Mouse (Mus musculus) intestine, embryonic 15.5 days (tissue): Measurements from ENCODE around the gene Gm20388. TPM values are rescaled to one million over a fixed set of nuclear protein-coding genes. Genes with fewer than 3 reads are reported as not detected.
A peak's percentile ranks its signal among the peaks of the same experiment; 100 is the strongest.

Experiments
- ATAC-seq: fragments of 200-750 bp; cut with Nextera tagmentation; 2 replicates; pipeline ENCODE4 v1.8.0; 2017; ENCODE audit warnings: moderate TSS enrichment, moderate library complexity
- H3K27ac ChIP-seq: fragments of 300-500 bp; sonication (generic); 2 replicates; pipeline ENCODE4 v1.5.1; 2015; ENCODE audit warnings: mild to moderate bottlenecking, inconsistent platforms
- H3K27me3 ChIP-seq: fragments of 300-500 bp; sonication (generic); replicated peaks from 2 replicates; pipeline ENCODE4 v1.6.1; 2015; ENCODE audit warnings: inconsistent platforms
- H3K36me3 ChIP-seq: fragments of 300-500 bp; sonication (generic); 2 replicates; pipeline ENCODE4 v1.6.1; 2015; ENCODE audit warnings: inconsistent platforms
- H3K4me1 ChIP-seq: fragments of 300-500 bp; sonication (generic); replicated peaks from 2 replicates; pipeline ENCODE4 v1.6.1; 2015; ENCODE audit warnings: inconsistent platforms
- H3K4me2 ChIP-seq: fragments of 300-500 bp; sonication (generic); replicated peaks from 2 replicates; pipeline ENCODE4 v1.6.1; 2015; ENCODE audit warnings: mild to moderate bottlenecking, inconsistent platforms
- H3K4me3 ChIP-seq: fragments of 300-500 bp; sonication (generic); replicated peaks from 2 replicates; pipeline ENCODE4 v1.5.1; 2015; ENCODE audit warnings: inconsistent platforms
- H3K9ac ChIP-seq: fragments of 300-500 bp; sonication (generic); 2 replicates; pipeline ENCODE4 v1.6.1; 2015; ENCODE audit warnings: inconsistent platforms
- H3K9me3 ChIP-seq: fragments of 300-500 bp; sonication (generic); 2 replicates; pipeline ENCODE4 v1.6.1; 2016; ENCODE audit warnings: inconsistent platforms
- WGBS: fragments of 180-500 bp; shearing (Covaris S2); methylation state at CpG from one replicate; pipeline ENCODE4 v1.1.7; 2015; 5-methylcytosine and 5-hydroxymethylcytosine counted together
- polyA plus RNA-seq: library from polyadenylated mRNA; unstranded; fragments of >200 nt; fragmentation: Nextera tagmentation; extraction: Ambion mirVana; gene quantifications from 2 replicates; pipeline ENCODE4 v1.2.1, GENCODE M21; 2015

Gene Gm20388
- polyA plus RNA-seq, 1 experiment from 2014 or later = not detected

DNA sequence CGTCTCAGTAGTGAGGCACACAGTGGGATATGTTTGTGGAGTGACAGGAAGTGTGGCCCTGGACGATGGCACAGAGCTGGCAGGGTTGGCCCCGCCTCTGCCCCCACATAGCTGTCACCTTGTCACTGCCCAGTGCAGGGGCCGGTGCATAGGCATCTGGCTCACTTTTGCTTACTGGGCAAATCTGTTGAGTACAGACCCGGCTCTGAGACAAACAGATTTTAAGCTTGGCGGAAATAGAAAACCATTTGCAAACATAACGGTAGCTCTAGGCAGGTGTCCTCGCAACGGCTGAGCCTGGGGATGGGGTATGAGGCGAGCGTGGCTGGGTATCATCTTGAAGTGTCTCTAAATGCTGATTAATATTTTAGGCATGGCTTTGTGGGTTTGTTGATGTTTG, 396.9 kb downstream of the Gm20388 start:
- peak; percentile 1; the same call in 1 of the 2 replicates for ATAC-seq
- Histone ChIP-seq H3K27ac (no peak overlapping the region), H3K4me1 (peaks cover 39% of the 10 kb centered on the region), H3K27me3 (no peaks in the 10 kb centered on the region), H3K9ac (no peak overlapping the region), H3K4me2 (no peak overlapping the region), H3K4me3 (no peak overlapping the region), H3K9me3 (no peaks in the 10 kb centered on the region), H3K36me3 (no peaks in the 10 kb centered on the region)
- 61% methylated on average over 11 of the region's 11 CpGs for WGBS

DNA sequence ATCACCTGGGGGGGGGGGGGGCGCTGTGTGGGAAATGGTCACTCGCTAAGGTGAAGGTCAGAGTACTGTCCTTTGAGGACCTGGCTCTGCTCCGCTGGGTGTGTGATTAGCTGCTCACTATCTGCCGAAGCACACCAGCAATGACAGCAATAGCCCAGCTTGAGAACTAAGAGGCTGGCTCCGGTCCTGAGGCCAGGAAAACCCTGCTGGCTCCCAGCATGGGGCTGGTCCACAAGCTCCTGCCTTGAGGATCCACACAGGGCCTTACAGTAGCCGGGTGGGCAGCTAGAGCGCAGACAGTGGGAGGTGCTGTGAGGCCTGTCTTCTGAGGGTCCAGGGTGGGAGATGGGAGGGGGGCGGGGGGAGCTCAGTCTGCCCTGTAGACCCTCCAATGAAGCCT, 397.5 kb downstream of the Gm20388 start:
- Histone ChIP-seq H3K9ac (no peak overlapping the region), H3K27me3 (no peaks in the 10 kb centered on the region), H3K9me3 (no peaks in the 10 kb centered on the region), H3K36me3 (no peaks in the 10 kb centered on the region), H3K4me2 (no peak overlapping the region), H3K4me1 (peaks cover 39% of the 10 kb centered on the region), H3K4me3 (no peak overlapping the region), H3K27ac (0 out of 2 replicates have a peak overlapping the region, but pooled peaks have one; percentile 13)
- 70% methylated on average over 8 of the region's 8 CpGs for WGBS
- no peak for ATAC-seq

- H3K9ac ChIP-seq = no peak overlapping the region
- ATAC-seq = no peak
- no peaks in the 10 kb centered on the region for H3K9me3 ChIP-seq
- 0 out of 2 replicates have a peak overlapping the region, but pooled peaks have one; percentile 13 for H3K27ac ChIP-seq
- no peaks in the 10 kb centered on the region for H3K36me3 ChIP-seq
- H3K4me2 ChIP-seq = no peak overlapping the region
- no peak overlapping the region for H3K4me3 ChIP-seq
- WGBS = 63% methylated on average over 9 of the region's 9 CpGs
- no peaks in the 10 kb centered on the region for H3K27me3 ChIP-seq
- peaks cover 39% of the 10 kb centered on the region for H3K4me1 ChIP-seq
These were observed 397.9 kb downstream of the Gm20388 start for GRCm38 (mm10) chr8:120308553-120308952.

GRCm38 (mm10) chr8:120309326-120309725, 398.7 kb downstream of the Gm20388 start:
- 63% methylated on average over 18 of the region's 18 CpGs for WGBS
- Histone ChIP-seq H3K36me3 (no peaks in the 10 kb centered on the region), H3K27ac (no peak overlapping the region), H3K4me2 (no peak overlapping the region), H3K27me3 (no peaks in the 10 kb centered on the region), H3K9ac (no peak overlapping the region), H3K9me3 (no peaks in the 10 kb centered on the region), H3K4me3 (no peak overlapping the region), H3K4me1 (peaks cover 36% of the 10 kb centered on the region)
- ATAC-seq = 0 out of 2 replicates have a peak, but pooled peaks have one; percentile 39

- Histone ChIP-seq H3K4me3 (no peak overlapping the region), H3K27ac (no peak overlapping the region), H3K9me3 (no peaks in the 10 kb centered on the region), H3K36me3 (no peaks in the 10 kb centered on the region), H3K4me1 (peaks cover 36% of the 10 kb centered on the region), H3K9ac (no peak overlapping the region), H3K27me3 (no peaks in the 10 kb centered on the region), H3K4me2 (no peak overlapping the region)
- ATAC-seq = no peak
- whole genome bisulfite sequencing = 70% methylated on average over 5 of the region's 5 CpGs
These were observed 399.4 kb downstream of the Gm20388 start for GRCm38 (mm10) chr8:120310063-120310462.

DNA sequence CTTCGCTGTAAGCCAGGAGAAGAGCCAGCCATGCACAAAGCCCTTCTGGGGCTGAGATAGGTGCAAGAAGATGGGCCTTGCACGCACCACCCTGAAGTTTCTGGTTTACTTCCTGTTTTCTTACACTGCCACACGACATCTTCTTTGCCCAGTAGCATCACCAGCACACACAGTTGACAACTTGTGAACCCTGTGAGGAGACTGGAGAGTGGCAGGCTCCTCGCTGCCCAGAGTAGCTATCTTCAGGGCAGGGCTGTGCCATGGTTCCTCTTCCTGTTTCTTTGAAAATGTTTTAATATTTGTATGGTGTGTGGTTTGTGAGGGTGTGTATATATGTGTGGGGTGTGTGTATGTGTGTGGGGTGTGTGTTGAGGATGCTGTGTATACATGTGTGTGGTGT, 401.8 kb downstream of the Gm20388 start:
- no peak overlapping the region for H3K9ac ChIP-seq
- H3K27me3 ChIP-seq = no peaks in the 10 kb centered on the region
- H3K4me2 ChIP-seq = no peak overlapping the region
- H3K4me3 ChIP-seq = no peak overlapping the region
- no peaks in the 10 kb centered on the region for H3K9me3 ChIP-seq
- 84% methylated on average over 4 of the region's 4 CpGs for WGBS
- no peaks in the 10 kb centered on the region for H3K36me3 ChIP-seq
- ATAC-seq = no peak
- no peak overlapping the region for H3K27ac ChIP-seq
- peaks cover 28% of the 10 kb centered on the region for H3K4me1 ChIP-seq

DNA sequence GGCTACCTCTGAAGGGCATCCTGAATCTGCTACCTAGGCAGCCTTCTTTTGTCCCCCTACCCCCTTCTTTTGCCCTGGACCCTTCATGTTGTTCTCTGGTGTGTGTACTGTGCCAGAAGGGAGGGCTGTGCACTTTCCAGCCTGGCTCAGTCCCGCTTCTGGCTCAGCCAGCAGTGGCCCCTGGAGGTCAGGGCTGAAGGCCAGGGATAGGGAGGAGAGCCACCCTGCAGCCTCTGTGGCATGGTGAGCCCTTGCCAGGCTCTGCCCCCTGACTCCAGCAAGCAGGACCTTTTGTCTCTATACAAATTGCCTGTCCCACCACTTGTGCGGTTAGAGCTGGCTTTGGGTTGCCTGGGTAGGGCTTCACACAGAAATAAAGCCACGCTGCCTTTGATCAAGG, 403.0 kb downstream of the Gm20388 start:
- Histone ChIP-seq H3K9ac (no peak overlapping the region), H3K36me3 (no peaks in the 10 kb centered on the region), H3K9me3 (no peaks in the 10 kb centered on the region), H3K27me3 (no peaks in the 10 kb centered on the region), H3K4me1 (peaks cover 20% of the 10 kb centered on the region), H3K4me3 (no peak overlapping the region), H3K4me2 (no peak overlapping the region), H3K27ac (no peak overlapping the region)
- ATAC-seq = no peak
- WGBS = 75% methylated on average over 3 of the region's 3 CpGs

- H3K9ac ChIP-seq = no peak overlapping the region
- H3K27ac ChIP-seq = no peak overlapping the region
- no peak overlapping the region for H3K4me2 ChIP-seq
- no peak overlapping the region for H3K4me3 ChIP-seq
- ATAC-seq = no peak
- 83% methylated on average over 5 of the region's 5 CpGs for WGBS
- no peaks in the 10 kb centered on the region for H3K9me3 ChIP-seq
- no peaks in the 10 kb centered on the region for H3K27me3 ChIP-seq
- no peaks in the 10 kb centered on the region for H3K36me3 ChIP-seq
- H3K4me1 ChIP-seq = peaks cover 12% of the 10 kb centered on the region; the same call in 1 of the 2 replicates
These were observed 404.3 kb downstream of the Gm20388 start for GRCm38 (mm10) chr8:120314932-120315331.

GRCm38 (mm10) chr8:120315644-120316043, 405.0 kb downstream of the Gm20388 start:
- Histone ChIP-seq H3K27me3 (no peaks in the 10 kb centered on the region), H3K9ac (no peak overlapping the region), H3K4me2 (no peak overlapping the region), H3K4me3 (no peak overlapping the region), H3K9me3 (no peaks in the 10 kb centered on the region), H3K27ac (no peak overlapping the region), H3K4me1 (peaks cover 5% of the 10 kb centered on the region; the same call in 1 of the 2 replicates), H3K36me3 (no peaks in the 10 kb centered on the region)
- WGBS = 85% methylated on average over 4 of the region's 4 CpGs
- no peak for ATAC-seq

- no peak for ATAC-seq
- 80% methylated on average over 7 of the region's 7 CpGs for WGBS
- H3K27me3 ChIP-seq = no peaks in the 10 kb centered on the region
These were observed 406.1 kb downstream of the Gm20388 start for GRCm38 (mm10) chr8:120316707-120317106.

GRCm38 (mm10) chr8:120317118-120317824, 406.6 kb downstream of the Gm20388 start:
- WGBS = 86% methylated on average over 21 of the region's 21 CpGs

More at GRCm38 (mm10) chr8:120316707-120317106, 406.1 kb downstream of the Gm20388 start:
- Histone ChIP-seq H3K9me3 (no peaks in the 10 kb centered on the region), H3K4me3 (no peak overlapping the region), H3K9ac (no peak overlapping the region), H3K4me2 (no peak overlapping the region), H3K36me3 (no peaks in the 10 kb centered on the region), H3K4me1 (peaks cover 3% of the 10 kb centered on the region; the same call in 1 of the 2 replicates), H3K27ac (no peak overlapping the region)

DNA sequence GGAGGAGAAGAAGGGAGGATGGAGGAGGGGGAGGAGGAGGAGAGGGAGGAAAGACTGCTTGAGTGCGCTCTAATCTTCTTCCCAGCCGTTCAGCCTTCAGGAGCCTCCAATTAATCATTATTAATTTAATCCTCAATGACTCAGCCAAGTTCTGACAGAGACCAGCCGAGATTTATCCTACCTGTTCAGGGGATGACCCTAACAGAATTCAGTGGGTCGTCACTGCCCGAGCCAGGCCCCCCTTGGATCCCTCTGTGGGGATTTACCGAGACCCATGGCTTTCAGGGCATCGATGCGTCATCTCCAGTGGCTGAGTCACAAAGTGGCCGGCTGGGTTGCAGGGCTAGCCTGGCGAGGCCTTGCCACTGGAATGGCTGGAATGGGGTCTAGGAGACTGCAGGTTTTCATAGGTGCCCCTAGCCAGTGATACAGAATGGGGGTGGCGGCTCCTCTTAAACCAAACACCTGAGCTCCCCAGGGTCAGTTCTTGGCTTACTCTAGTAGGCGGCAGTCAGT, 407.9 kb downstream of the Gm20388 start:
- WGBS = 68% methylated on average over 12 of the region's 12 CpGs
- H3K4me1 ChIP-seq = peaks cover 18% of the 10 kb centered on the region
- H3K9ac ChIP-seq = no peak overlapping the region
- no peaks in the 10 kb centered on the region for H3K36me3 ChIP-seq
- no peak for ATAC-seq
- no peaks in the 10 kb centered on the region for H3K9me3 ChIP-seq
- H3K27me3 ChIP-seq = no peaks in the 10 kb centered on the region
- no peak overlapping the region for H3K27ac ChIP-seq
- no peak overlapping the region for H3K4me3 ChIP-seq
- no peak overlapping the region for H3K4me2 ChIP-seq

More at GRCm38 (mm10) chr8:120317118-120317824, 406.6 kb downstream of the Gm20388 start:
- H3K9ac ChIP-seq = no peak overlapping the region
- H3K4me3 ChIP-seq = no peak overlapping the region
- no peak overlapping the region for H3K27ac ChIP-seq
- no peaks in the 10 kb centered on the region for H3K27me3 ChIP-seq
- H3K4me2 ChIP-seq = no peak overlapping the region
- H3K36me3 ChIP-seq = no peaks in the 10 kb centered on the region
- no peak for ATAC-seq
- H3K9me3 ChIP-seq = no peaks in the 10 kb centered on the region
- peaks cover 7% of the 10 kb centered on the region; the same call in 1 of the 2 replicates for H3K4me1 ChIP-seq

DNA sequence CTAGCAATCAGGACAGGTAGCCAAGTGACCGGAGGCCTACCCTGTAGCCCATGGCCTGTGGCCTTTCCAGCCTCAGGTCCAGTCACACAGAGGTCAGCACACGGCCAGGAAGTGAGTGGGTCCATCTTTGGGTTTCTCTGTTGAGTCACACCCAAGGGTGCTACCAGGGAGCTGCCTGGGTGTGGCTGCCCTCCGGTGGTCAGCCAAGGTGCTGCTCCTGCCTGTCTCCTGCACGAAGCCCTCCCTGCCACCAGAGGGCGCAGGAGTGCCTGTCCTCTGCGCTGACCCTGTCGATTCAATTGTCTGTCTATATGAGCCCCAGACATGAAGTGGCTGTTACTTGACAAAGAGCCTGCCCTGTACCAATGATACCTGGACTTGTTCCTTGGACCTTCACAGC, 408.8 kb downstream of the Gm20388 start:
- Histone ChIP-seq H3K4me2 (no peak overlapping the region), H3K9me3 (no peaks in the 10 kb centered on the region), H3K36me3 (no peaks in the 10 kb centered on the region), H3K27me3 (no peaks in the 10 kb centered on the region), H3K9ac (no peak overlapping the region), H3K4me3 (no peak overlapping the region), H3K27ac (no peak overlapping the region), H3K4me1 (peaks cover 26% of the 10 kb centered on the region)
- ATAC-seq = peak; percentile 68
- 25% methylated on average over 7 of the region's 7 CpGs for WGBS
